Mouse (Mus musculus): Measurements from ENCODE around the gene Sgf29.
A peak's percentile ranks its signal among the peaks of the same experiment; 100 is the strongest.

Gene Sgf29

DNA sequence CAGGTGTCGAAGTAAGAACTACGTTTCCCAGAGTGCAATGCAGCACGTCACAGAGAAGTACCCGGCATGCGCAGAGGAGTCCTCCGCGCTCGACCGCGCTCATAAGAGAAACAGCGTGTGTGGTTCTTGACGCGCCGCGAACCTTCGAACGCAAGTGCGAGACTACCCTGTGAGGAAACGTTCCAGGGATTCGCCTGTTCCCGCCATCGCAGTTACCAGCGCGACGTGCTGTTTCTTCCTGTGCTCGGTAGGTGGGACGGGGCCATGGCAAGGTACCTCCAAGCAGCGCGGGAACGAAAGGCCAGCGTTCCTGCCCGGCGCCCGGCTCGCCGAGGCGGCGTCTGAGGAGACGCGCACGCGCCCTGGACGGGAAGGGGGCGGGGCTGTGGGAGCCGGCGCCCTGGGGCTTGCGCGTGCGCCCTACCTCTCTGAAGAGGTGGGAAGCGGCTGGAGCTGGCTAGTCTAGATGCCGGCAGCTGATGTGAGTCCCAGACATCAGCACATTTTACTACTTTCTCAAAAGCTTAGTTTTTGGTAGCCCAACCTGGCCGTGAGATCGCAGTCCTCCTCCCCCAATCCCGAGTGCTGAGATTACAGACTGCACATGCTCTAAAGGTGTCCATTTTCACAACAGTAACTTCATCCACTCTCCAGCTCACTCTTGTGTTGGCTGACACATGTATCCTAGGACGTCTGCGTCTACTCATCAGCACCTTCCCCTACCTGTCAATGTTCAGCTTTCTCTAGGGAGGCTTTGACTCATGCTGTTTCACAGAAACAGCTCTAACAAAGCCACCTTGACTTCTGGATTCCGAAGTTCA lies at the start of gene Sgf29:
TSS of gene Sgf29 (plus strand) at position 79 of the 821 bp plus-strand sequence.
- DNase-seq (ENCODE audit: low spot score), result peak; percentile 91

DNA sequence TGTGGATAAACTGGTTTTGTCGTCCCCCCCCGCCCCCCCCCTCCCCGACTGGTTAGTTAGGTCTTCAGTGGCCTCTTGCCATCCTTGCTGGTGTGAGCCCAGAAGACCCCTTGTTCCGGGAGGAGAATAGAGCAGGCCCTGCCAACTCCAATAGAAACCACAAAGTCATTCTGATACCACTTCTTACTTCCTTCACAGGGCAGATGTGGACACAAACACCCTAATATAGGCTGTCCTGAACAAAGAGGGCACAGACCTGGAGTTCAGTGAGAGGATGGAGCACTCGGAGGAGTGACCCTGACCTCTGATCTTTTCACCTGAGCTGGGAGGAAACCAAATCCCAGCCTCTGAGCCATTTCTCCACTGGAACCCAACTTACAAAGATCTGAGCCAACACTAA lies 47.2 kb upstream of the Sgf29 start:
- no peak for DNase-seq (ENCODE audit: low spot score)

DNA sequence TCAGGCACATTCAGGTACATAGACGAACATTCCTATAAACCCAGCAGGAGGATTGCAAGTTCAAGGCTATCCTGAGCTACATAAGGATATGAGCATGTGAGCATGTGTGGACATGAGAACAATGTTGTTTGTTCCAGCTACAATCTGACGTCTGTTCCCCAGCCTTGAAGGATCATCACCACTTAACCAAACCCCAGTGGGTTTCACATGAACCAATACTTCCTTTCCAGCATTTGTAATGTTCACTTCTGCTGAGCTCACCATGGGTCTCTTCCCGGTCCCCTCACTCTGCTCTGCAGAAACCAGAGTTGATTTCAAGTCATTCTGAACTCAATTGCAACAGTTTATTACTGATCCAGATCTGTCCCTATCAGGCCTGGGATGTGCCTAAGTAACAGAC lies 46.5 kb upstream of the Sgf29 start:
- no peak for DNase-seq (ENCODE audit: low spot score)

DNA sequence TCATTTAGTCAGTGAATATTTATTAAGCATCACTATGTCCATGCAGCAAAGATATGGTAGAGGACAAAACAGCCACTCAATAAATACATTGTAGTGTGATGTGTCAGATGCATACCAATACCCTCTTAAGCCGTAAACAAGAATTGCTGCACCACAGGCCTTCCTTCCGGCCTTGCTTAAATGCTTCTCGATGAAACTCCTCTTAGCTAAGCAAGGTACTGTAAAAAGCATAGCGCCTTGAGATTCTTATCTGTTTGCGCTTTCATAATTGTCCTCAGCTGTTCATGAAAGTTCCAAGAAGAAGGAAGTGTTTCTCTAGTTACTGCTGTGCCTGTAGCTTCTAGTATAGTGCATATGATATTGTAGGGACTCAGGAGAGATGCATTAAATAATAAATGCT lies 42.5 kb upstream of the Sgf29 start:
- no peak for DNase-seq (ENCODE audit: low spot score)

- no peak for DNase-seq (ENCODE audit: low spot score)
Observed at GRCm38 (mm10) chr7:126607064-126607463, 42.0 kb upstream of the Sgf29 start.

DNA sequence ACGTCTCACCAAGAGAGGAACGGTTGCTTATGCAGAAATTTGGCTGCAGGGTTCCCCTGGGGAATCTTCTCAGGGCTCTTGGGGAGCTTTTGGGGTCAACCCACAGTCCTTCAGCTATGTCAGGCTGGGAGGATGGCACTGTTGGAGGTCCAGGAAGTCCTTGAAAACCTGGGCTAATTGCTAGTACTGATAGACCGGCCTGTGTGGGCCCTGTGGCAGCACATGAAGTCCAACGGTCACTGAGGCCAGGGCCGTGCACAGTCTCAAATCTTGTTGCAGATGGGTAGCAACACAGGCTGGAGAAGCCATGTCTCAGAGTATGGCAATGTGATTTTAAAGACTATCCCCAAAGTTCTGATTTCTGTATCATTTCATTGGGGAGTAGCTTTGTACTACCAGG lies 41.3 kb upstream of the Sgf29 start:
- no peak for DNase-seq (ENCODE audit: low spot score)

DNA sequence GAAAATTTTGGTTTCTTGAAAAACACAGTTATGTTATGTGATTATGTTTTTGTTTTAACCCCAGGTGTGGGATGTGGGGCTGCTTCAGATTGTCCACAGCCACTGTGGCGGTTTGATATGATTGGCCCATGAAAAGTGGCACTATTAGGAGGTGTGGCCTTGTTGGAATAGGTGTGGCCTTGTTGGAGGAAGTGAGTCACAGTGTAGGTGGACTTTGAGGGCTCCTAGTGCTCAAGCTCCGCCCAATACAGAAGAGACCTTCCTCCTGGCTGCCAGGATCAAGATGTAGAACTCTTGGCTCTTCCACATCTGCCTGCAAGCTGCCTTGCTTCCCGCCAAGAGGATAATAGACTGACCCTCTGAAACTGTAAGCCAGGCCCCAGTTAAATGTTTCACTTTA lies 36.4 kb upstream of the Sgf29 start:
- no peak for DNase-seq (ENCODE audit: low spot score)

- peak; percentile 11 for DNase-seq (ENCODE audit: low spot score)
Observed at GRCm38 (mm10) chr7:126616707-126617106, 32.4 kb upstream of the Sgf29 start.

DNA sequence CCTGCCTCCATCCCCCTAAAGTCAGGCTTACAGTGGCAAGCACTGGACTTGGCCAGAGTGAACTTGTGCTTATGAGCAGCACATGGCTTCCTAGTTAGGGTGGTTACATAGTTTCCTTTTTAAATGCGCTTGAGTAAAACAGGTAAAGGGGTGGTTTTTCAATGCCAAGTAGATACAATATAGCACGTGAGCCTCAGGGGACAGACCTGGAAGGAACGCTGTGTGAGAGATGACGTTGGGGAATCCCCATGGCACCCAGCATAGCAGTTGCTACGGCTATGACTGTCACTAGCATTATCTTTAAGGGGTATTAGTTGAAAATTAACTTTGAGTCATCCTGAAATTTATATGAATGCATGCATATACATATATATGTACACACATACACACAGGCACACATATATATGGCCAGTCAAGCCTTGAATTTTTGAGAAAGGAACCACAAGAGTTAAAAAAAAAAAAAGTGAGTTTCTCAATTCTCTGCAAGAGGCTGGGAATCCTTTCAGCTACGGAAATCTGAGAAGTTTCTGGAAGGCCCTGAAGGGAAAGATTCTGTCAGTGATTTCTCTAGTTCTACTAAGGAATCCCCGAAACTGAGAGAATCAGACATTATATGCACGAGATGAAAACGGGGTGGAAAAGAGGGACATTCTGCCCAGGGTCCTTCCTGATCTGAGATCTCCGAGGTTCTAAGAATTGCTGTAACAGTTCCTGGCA lies 29.4 kb upstream of the Sgf29 start:
- DNase-seq (ENCODE audit: low spot score), result no peak

- no peak for DNase-seq (ENCODE audit: low spot score)
Observed at GRCm38 (mm10) chr7:126621452-126622359, 27.4 kb upstream of the Sgf29 start.

- no peak for DNase-seq (ENCODE audit: low spot score)
Observed at GRCm38 (mm10) chr7:126623381-126623780, 25.7 kb upstream of the Sgf29 start.

- no peak for DNase-seq (ENCODE audit: low spot score)
Observed at GRCm38 (mm10) chr7:126624774-126625173, 24.3 kb upstream of the Sgf29 start.

DNA sequence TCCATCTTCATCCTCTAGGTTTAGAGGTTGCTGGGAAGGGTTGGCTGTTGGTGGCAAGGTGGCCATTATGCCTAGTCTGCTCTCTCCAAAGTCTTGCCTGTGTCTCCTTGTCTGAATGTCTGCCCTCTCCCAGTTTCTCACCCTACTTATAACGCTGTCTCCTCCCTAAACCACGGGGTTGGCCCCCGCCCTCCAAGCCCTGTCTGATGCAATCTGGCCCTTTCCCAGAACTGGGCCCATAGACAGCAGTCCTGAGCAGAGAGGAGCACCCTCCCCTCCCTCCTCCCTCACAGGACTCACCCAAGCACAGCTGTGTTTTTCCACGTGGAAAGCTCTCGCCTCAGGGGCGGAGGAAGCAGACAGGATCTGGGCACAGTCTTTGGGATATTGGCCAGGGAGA lies 23.7 kb upstream of the Sgf29 start:
- peak; percentile 53 for DNase-seq (ENCODE audit: low spot score)

GRCm38 (mm10) chr7:126625807-126626600 lies 23.1 kb upstream of the Sgf29 start:
- DNase-seq (ENCODE audit: low spot score), result no peak

GRCm38 (mm10) chr7:126628111-126628510 lies 21.0 kb upstream of the Sgf29 start:
- DNase-seq (ENCODE audit: low spot score), result no peak

GRCm38 (mm10) chr7:126629915-126630314 lies 19.2 kb upstream of the Sgf29 start:
- no peak for DNase-seq (ENCODE audit: low spot score)

DNA sequence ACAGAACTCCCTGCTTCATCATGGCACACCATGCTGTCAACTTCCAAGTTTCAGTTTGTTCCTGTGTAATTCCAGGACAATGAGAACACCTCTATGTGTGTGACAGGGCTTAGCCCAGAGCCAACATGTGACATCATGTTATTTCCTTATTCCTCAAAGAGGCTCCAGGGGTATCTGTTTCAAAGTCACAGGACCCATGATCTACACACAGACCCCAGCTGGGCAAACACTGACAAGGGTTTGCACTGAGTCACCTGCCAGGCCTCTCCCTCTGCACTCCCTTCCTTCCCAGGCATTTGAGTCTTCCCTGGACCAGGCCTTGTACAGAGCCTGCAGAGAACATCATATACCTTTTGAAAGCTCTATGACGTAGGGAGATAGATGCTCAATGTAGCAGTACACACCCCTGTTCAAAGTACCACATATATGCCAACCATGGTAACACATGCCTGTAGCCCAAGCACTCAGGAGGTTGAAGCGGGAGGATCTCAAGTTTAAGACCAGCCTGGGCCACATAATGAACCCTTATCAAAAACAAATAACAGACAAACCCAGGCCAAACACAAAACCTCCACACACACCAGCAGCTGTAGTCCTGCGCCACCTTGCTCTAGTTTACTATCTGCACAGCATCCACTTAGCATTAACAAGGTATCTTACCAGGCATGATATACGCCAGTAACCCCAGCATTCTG lies 18.1 kb upstream of the Sgf29 start, which contains the start of gene Nupr1:
TSS of gene Nupr1 (minus strand) at position 38 of the 695 bp plus-strand sequence.
- no peak for DNase-seq (ENCODE audit: low spot score)

DNA sequence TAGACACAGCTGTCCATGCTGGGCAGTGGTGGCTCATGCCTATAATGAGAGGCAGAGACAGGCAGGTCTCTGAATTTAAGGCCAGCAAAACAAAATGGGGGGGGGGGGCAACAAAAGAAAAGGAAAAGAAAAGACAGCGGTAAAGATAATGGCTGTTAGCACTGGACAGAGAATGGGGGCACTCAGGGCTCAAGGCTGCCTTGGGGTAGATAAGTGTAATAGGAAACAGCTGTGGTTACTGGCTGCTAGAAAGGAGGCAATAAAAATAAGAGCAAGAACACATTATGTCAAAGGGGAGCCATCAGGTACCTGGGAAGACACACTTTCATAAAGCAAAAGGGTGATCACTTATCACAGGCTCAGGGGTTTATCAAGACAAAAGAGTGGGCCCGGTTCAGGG lies 16.6 kb upstream of the Sgf29 start:
- DNase-seq (ENCODE audit: low spot score), result no peak

GRCm38 (mm10) chr7:126635375-126635774 lies 13.7 kb upstream of the Sgf29 start:
- no peak for DNase-seq (ENCODE audit: low spot score)

GRCm38 (mm10) chr7:126636733-126637520 lies 12.2 kb upstream of the Sgf29 start:
- peak; percentile 27 for DNase-seq (ENCODE audit: low spot score)

Data from layer of hippocampus, adult 11-12 months (tissue).